Mouse (Mus musculus): ENCODE results near the gene Six4.

DNA sequence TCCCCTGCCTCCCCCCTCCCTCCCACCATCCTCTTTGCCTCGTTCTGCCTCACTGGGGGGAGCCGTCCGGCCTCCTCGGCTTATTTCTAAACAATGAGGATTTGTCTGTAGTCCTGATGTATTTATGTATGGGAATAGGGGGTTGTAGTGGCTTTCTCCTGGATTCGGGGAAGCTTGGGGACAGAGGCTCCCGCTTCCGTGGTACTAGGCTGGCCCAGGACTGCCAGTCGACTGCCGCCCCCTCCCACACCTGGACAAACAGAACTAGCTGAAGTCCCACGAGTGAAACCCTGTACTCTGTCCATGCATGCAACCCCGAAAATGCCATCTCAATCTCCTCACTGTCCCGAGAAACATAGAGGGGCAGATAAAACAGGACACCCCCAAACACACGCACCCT, 63.0 kb downstream of the Six4 start:
- TF ChIP-seq POLR2A (IDR thresholded peaks at IDR 0.05; ENCODE audit: insufficient read length, low read depth) (no peak), POLR2AphosphoS2 (IDR thresholded peaks at IDR 0.05; ENCODE audit: insufficient read length, low read depth) (no peak), TCF12 (IDR thresholded peaks at IDR 0.05; ENCODE audit: insufficient read depth, poor library complexity, severe bottlenecking) (no peak), CEBPB (IDR thresholded peaks at IDR 0.05; ENCODE audit: insufficient read depth, poor library complexity, severe bottlenecking) (no peak), USF1 (IDR thresholded peaks at IDR 0.05; ENCODE audit: low read depth) (no peak)
